In genomic region chr9:108049561-108050251, GRCm38 (mm10) we compare ENCODE assay signal across 8 mouse cellular contexts. TPM values are rescaled to one million over a fixed set of nuclear protein-coding genes. Genes with fewer than 3 reads are reported as not detected.
DNase-seq lines count a peak whose midpoint lies in the region; ATAC-seq and TF ChIP-seq lines count a peak whose summit lies in the region.

No protein-coding gene starts in this region.

- DNase-seq in heart, adult 9 months (ENCODE audit: low spot score in 2 of 2) = no peak
- DNase-seq in stomach, postnatal 0 days (ENCODE audit: low spot score) = peak; percentile 73
- DNase-seq in left cerebral cortex, postnatal 14 days (ENCODE audit: low spot score in 2 of 2) = no peak
- DNase-seq in frontal cortex, postnatal 25 days (ENCODE audit: low spot score in 2 of 2) = no peak

- H3K36me3 ChIP-seq in heart, embryonic 13.5 days = peaks cover 66% of the 10 kb centered on the region
- H3K36me3 ChIP-seq in E14TG2a.4 (ENCODE audit: insufficient read depth, low read length) = peaks cover 58% of the 10 kb centered on the region
- H3K36me3 ChIP-seq in limb, embryonic 15.5 days = peaks cover 63% of the 10 kb centered on the region
- H3K36me3 ChIP-seq in stomach, postnatal 0 days (ENCODE audit: control insufficient read depth, insufficient read depth, low read length) = peaks cover 23% of the 10 kb centered on the region

- intact Hi-C loops in left cerebral cortex, postnatal 14 days (cut with DNase I) = loop anchor here (5.0 kb wide), 2 partner anchors 87 to 147 kb away; no protein-coding TSS in a partner anchor

- H3K4me3 ChIP-seq in heart, embryonic 13.5 days = peak overlapping the region; percentile 94
- H3K4me3 ChIP-seq in E14TG2a.4 (replicated peaks; ENCODE audit: low read length) = peak overlapping the region; percentile 90
- H3K4me3 ChIP-seq in embryonic fibroblast, embryonic 13.5 days (ENCODE audit: insufficient read depth, low read length) = peak overlapping the region; percentile 72
- peak overlapping the region; percentile 79 for H3K4me3 ChIP-seq in limb, embryonic 15.5 days
- H3K4me3 ChIP-seq in stomach, postnatal 0 days (ENCODE audit: low read depth, low read length) = peak overlapping the region; percentile 79

- H3K9me3 ChIP-seq in heart, embryonic 13.5 days = no peaks in the 10 kb centered on the region
- H3K9me3 ChIP-seq in E14TG2a.4 (ENCODE audit: low read length) = no peaks in the 10 kb centered on the region
- H3K9me3 ChIP-seq in limb, embryonic 15.5 days = no peaks in the 10 kb centered on the region
- no peaks in the 10 kb centered on the region for H3K9me3 ChIP-seq in stomach, postnatal 0 days (ENCODE audit: control insufficient read depth, low read length)

- H3K27ac ChIP-seq in heart, embryonic 13.5 days (replicated peaks) = peak overlapping the region; percentile 73
- H3K27ac ChIP-seq in embryonic fibroblast, embryonic 13.5 days (ENCODE audit: insufficient read depth, low read length) = peak overlapping the region; percentile 4; the same call in 1 of the 2 replicates
- peak overlapping the region; percentile 83 for H3K27ac ChIP-seq in limb, embryonic 15.5 days
- H3K27ac ChIP-seq in stomach, postnatal 0 days (replicated peaks) = peak overlapping the region; percentile 92

- TF ChIP-seq CTCF in E14TG2a.4 (conservative IDR thresholded peaks at IDR 0.05; ENCODE audit: low read length) = no peak
- TF ChIP-seq CTCF in embryonic fibroblast, embryonic 13.5 days (IDR thresholded peaks at IDR 0.05; ENCODE audit: borderline replicate concordance, insufficient read depth, low read length) = no peak
- no peak for TF ChIP-seq CTCF in stomach, postnatal 0 days (IDR thresholded peaks at IDR 0.05; ENCODE audit: low read depth)

- ATAC-seq in heart, embryonic 13.5 days (ENCODE audit: extremely low read depth, insufficient number of reproducible peaks, low FRiP score, low TSS enrichment) = no peak
- ATAC-seq in limb, embryonic 15.5 days (ENCODE audit: insufficient number of reproducible peaks, low FRiP score, low TSS enrichment, low read depth) = no peak
- ATAC-seq in stomach, postnatal 0 days (ENCODE audit: low FRiP score, low TSS enrichment) = peak; percentile 51

- TF ChIP-seq EP300 in stomach, postnatal 0 days (optimal IDR thresholded peaks at IDR 0.05) = no peak

- TF ChIP-seq POLR2A in embryonic fibroblast, embryonic 13.5 days (IDR thresholded peaks at IDR 0.05; ENCODE audit: low read depth, low read length) = no peak

- peaks cover 48% of the 10 kb centered on the region for H3K4me1 ChIP-seq in heart, embryonic 13.5 days
- peaks cover 90% of the 10 kb centered on the region for H3K4me1 ChIP-seq in E14TG2a.4 (replicated peaks; ENCODE audit: low read depth, low read length)
- 0 out of 2 replicates have a peak, but pooled peaks cover 4% of the 10 kb centered on the region for H3K4me1 ChIP-seq in embryonic fibroblast, embryonic 13.5 days (ENCODE audit: control insufficient read depth, insufficient read depth, low read length)
- H3K4me1 ChIP-seq in limb, embryonic 15.5 days = peaks cover 57% of the 10 kb centered on the region
- H3K4me1 ChIP-seq in stomach, postnatal 0 days (replicated peaks; ENCODE audit: control insufficient read depth, insufficient read depth) = 0 out of 2 replicates have a peak, but pooled peaks cover 4% of the 10 kb centered on the region

- H3K9ac ChIP-seq in heart, embryonic 13.5 days = peak overlapping the region; percentile 92
- peak overlapping the region; percentile 62 for H3K9ac ChIP-seq in limb, embryonic 15.5 days
- H3K9ac ChIP-seq in stomach, postnatal 0 days (ENCODE audit: low read length) = peak overlapping the region; percentile 79

- 35% methylated on average over 15 of the region's 15 CpGs for WGBS in heart, embryonic 13.5 days
- WGBS in limb, embryonic 15.5 days = 39% methylated on average over 15 of the region's 15 CpGs
- 36% methylated on average over 15 of the region's 15 CpGs for WGBS in stomach, postnatal 0 days

- peak overlapping the region; percentile 97 for H3K4me2 ChIP-seq in heart, embryonic 13.5 days
- peak overlapping the region; percentile 75 for H3K4me2 ChIP-seq in limb, embryonic 15.5 days
- peak overlapping the region; percentile 79 for H3K4me2 ChIP-seq in stomach, postnatal 0 days (replicated peaks; ENCODE audit: low read depth)

- no peaks in the 10 kb centered on the region for H3K27me3 ChIP-seq in heart, embryonic 13.5 days (replicated peaks)
- no peaks in the 10 kb centered on the region for H3K27me3 ChIP-seq in E14TG2a.4 (ENCODE audit: insufficient read depth, low read length)
- H3K27me3 ChIP-seq in limb, embryonic 15.5 days = no peaks in the 10 kb centered on the region
- no peaks in the 10 kb centered on the region for H3K27me3 ChIP-seq in stomach, postnatal 0 days (ENCODE audit: control insufficient read depth, insufficient read depth, low read length)

RNA-seq across cellular contexts. Expression of gene Gmppb, which starts 0.7 kb away (rescaled TPM):
- polyA plus RNA-seq in heart, embryonic 13.5 days (2015; fragmentation: Nextera tagmentation; extraction: Ambion mirVana) = 21.4 and 23.3 TPM in 2 replicates
- 32.3 and 33.5 TPM in 2 replicates for polyA plus RNA-seq in embryonic fibroblast, embryonic 13.5 days (2011; ENCODE audit: insufficient read length, low read depth, missing spikeins)
- 46.7 and 52.4 TPM in 2 replicates for polyA plus RNA-seq in limb, embryonic 15.5 days (2015; fragmentation: Nextera tagmentation; extraction: Ambion mirVana)
- polyA plus RNA-seq in stomach, postnatal 0 days (2015; fragmentation: Nextera tagmentation; extraction: Ambion mirVana) = 48.5 and 49.5 TPM in 2 replicates
- 10 to 100 TPM; 19.0 to 22.1 TPM for total RNA-seq in left cerebral cortex, postnatal 14 days (2021)

RNA-seq across cellular contexts. Expression of gene Amigo3, which starts 3.3 kb away (rescaled TPM):
- polyA plus RNA-seq in heart, embryonic 13.5 days (2015; fragmentation: Nextera tagmentation; extraction: Ambion mirVana) = 1.9 and 2.3 TPM in 2 replicates
- polyA plus RNA-seq in embryonic fibroblast, embryonic 13.5 days (2011; ENCODE audit: insufficient read length, low read depth, missing spikeins) = 3.0 and 3.4 TPM in 2 replicates
- 4.4 and 4.7 TPM in 2 replicates for polyA plus RNA-seq in limb, embryonic 15.5 days (2015; fragmentation: Nextera tagmentation; extraction: Ambion mirVana)
- polyA plus RNA-seq in stomach, postnatal 0 days (2015; fragmentation: Nextera tagmentation; extraction: Ambion mirVana) = 2.8 and 2.9 TPM in 2 replicates
- 1 to 10 TPM; 1.5 to 2.0 TPM for total RNA-seq in left cerebral cortex, postnatal 14 days (2021)

RNA-seq across cellular contexts. Expression of gene Mst1, which starts 30.5 kb away (rescaled TPM):
- polyA plus RNA-seq in heart, embryonic 13.5 days (2015; fragmentation: Nextera tagmentation; extraction: Ambion mirVana) = 0.20 and 0.59 TPM in 2 replicates
- not detected in 2 replicates for polyA plus RNA-seq in embryonic fibroblast, embryonic 13.5 days (2011; ENCODE audit: insufficient read length, low read depth, missing spikeins)
- 2.2 and 3.5 TPM in 2 replicates for polyA plus RNA-seq in limb, embryonic 15.5 days (2015; fragmentation: Nextera tagmentation; extraction: Ambion mirVana)
- 4.4 and 4.8 TPM in 2 replicates for polyA plus RNA-seq in stomach, postnatal 0 days (2015; fragmentation: Nextera tagmentation; extraction: Ambion mirVana)
- not detected for total RNA-seq in left cerebral cortex, postnatal 14 days (2021)

RNA-seq across cellular contexts. Expression of gene Rnf123, which starts 33.4 kb away (rescaled TPM):
- polyA plus RNA-seq in heart, embryonic 13.5 days (2015; fragmentation: Nextera tagmentation; extraction: Ambion mirVana) = 29.4 and 30.9 TPM in 2 replicates
- 26.4 and 31.4 TPM in 2 replicates for polyA plus RNA-seq in embryonic fibroblast, embryonic 13.5 days (2011; ENCODE audit: insufficient read length, low read depth, missing spikeins)
- polyA plus RNA-seq in limb, embryonic 15.5 days (2015; fragmentation: Nextera tagmentation; extraction: Ambion mirVana) = 25.5 and 30.4 TPM in 2 replicates
- 13.8 and 15.7 TPM in 2 replicates for polyA plus RNA-seq in stomach, postnatal 0 days (2015; fragmentation: Nextera tagmentation; extraction: Ambion mirVana)
- total RNA-seq in left cerebral cortex, postnatal 14 days (2021) = 100 to 1,000 TPM in 1 of 2 experiments, 10 to 100 TPM in 1; 93.9 to 103 TPM

RNA-seq across cellular contexts. Expression of gene Apeh, which starts 44.7 kb away (rescaled TPM):
- 51.3 and 62.5 TPM in 2 replicates for polyA plus RNA-seq in heart, embryonic 13.5 days (2015; fragmentation: Nextera tagmentation; extraction: Ambion mirVana)
- polyA plus RNA-seq in embryonic fibroblast, embryonic 13.5 days (2011; ENCODE audit: insufficient read length, low read depth, missing spikeins) = 53.4 and 63.9 TPM in 2 replicates
- polyA plus RNA-seq in limb, embryonic 15.5 days (2015; fragmentation: Nextera tagmentation; extraction: Ambion mirVana) = 41.8 and 45.4 TPM in 2 replicates
- 35.4 and 38.4 TPM in 2 replicates for polyA plus RNA-seq in stomach, postnatal 0 days (2015; fragmentation: Nextera tagmentation; extraction: Ambion mirVana)
- 10 to 100 TPM; 33.3 to 35.4 TPM for total RNA-seq in left cerebral cortex, postnatal 14 days (2021)

Comparison
In these comparisons a context has a peak if more than half of its experiments do, and no peak if none do; other contexts are left out.
1. H3K27ac ChIP-seq: peak in every context shown above with its lines; median percentile 92 in stomach, postnatal 0 days; 83 in limb, embryonic 15.5 days; 73 in heart, embryonic 13.5 days; 4 in embryonic fibroblast, embryonic 13.5 days.